Mouse (Mus musculus) intestine, embryonic 14.5 days (tissue): ENCODE measurements at regions not wholly inside any gene's neighbourhood (a gene's known extent, or its start where the extent isn't known, plus 50 kb on each side); places are given as distances from the start of the nearest gene placed in this dataset.

Experiments
- ATAC-seq: fragments of 200-750 bp; cut with Nextera tagmentation; replicated peaks from 2 replicates; pipeline ENCODE4 v1.8.0; 2017; ENCODE audit warnings: low read depth, moderate number of reproducible peaks, moderate TSS enrichment, moderate library complexity; ENCODE audit not compliant: low FRiP score, low TSS enrichment
- DNase-seq: peaks from one replicate; pipeline ENCODE4 v3.0.0-alpha.2; 2018; ENCODE audit warnings: low spot score
- H3K27ac ChIP-seq: fragments of 300-500 bp; sonication (generic); 2 replicates; pipeline ENCODE4 v1.5.1; 2014; ENCODE audit warnings: low read depth, mild to moderate bottlenecking, control low read depth
- H3K27me3 ChIP-seq: fragments of 300-500 bp; sonication (generic); replicated peaks from 2 replicates; pipeline ENCODE4 v1.6.1; 2014; ENCODE audit warnings: low read length, control low read depth; ENCODE audit not compliant: control insufficient read depth, insufficient read depth
- H3K36me3 ChIP-seq: fragments of 300-500 bp; sonication (generic); 2 replicates; pipeline ENCODE4 v1.6.1; 2014; ENCODE audit warnings: low read length, control low read depth; ENCODE audit not compliant: control insufficient read depth, insufficient read depth
- H3K4me1 ChIP-seq: fragments of 300-500 bp; sonication (generic); replicated peaks from 2 replicates; pipeline ENCODE4 v1.6.1; 2014; ENCODE audit warnings: low read length, control low read depth, mixed read lengths; ENCODE audit not compliant: control insufficient read depth, insufficient read depth
- H3K4me2 ChIP-seq: fragments of 300-500 bp; sonication (generic); 2 replicates; pipeline ENCODE4 v1.6.1; 2014; ENCODE audit warnings: low read length
- H3K4me3 ChIP-seq: fragments of 300-500 bp; sonication (generic); 2 replicates; pipeline ENCODE4 v1.5.1; 2014; ENCODE audit warnings: low read depth, low read length, control low read depth, mixed read lengths
- H3K9ac ChIP-seq: fragments of 300-500 bp; sonication (generic); 2 replicates; pipeline ENCODE4 v1.6.1; 2014; ENCODE audit warnings: mild to moderate bottlenecking, low read length
- H3K9me3 ChIP-seq: fragments of 300-500 bp; sonication (generic); 2 replicates; pipeline ENCODE4 v1.6.1; 2016; ENCODE audit warnings: low read length, control low read depth; ENCODE audit not compliant: control insufficient read depth
- WGBS: fragments of 180-500 bp; shearing (Covaris S2); extraction: QIAGEN DNeasy Blood & Tissue Kit; methylation state at CpG from one replicate; pipeline ENCODE4 v1.1.7; 2014; 5-methylcytosine and 5-hydroxymethylcytosine counted together

DNA sequence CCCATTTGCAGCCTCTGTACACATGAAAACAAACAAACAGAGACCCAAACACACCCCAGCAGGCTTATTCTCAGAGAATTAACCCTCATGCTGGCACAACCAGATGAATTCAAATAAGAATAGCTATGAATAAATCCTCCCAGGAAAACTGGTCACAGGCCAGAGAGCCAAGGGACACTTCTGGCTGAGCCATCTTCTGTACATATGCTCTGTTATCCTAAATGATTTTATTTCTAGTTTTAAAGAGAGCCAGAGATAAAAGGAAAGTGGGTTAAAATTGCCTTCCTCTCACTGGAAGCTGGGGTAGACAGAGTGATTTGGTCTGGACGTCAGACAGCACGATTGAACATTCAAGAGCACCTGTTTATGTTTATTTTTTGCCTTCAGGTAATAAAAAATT is 190.4 kb downstream of the Satb1 start:
- Histone ChIP-seq H3K4me1 (no peaks in the 10 kb centered on the region), H3K4me2 (no peak overlapping the region), H3K27ac (no peak overlapping the region), H3K36me3 (no peaks in the 10 kb centered on the region), H3K9ac (no peak overlapping the region), H3K27me3 (no peaks in the 10 kb centered on the region), H3K9me3 (no peaks in the 10 kb centered on the region), H3K4me3 (no peak overlapping the region)
- no peak for ATAC-seq
- WGBS = 45% methylated on average over 2 of the region's 2 CpGs
- no peak for DNase-seq

- ATAC-seq (no peak), DNase-seq (no peak)
- Histone ChIP-seq H3K27ac (no peak overlapping the region), H3K4me1 (0 out of 2 replicates have a peak, but pooled peaks cover 3% of the 10 kb centered on the region), H3K9me3 (no peaks in the 10 kb centered on the region), H3K4me2 (no peak overlapping the region), H3K36me3 (no peaks in the 10 kb centered on the region), H3K9ac (no peak overlapping the region), H3K4me3 (no peak overlapping the region), H3K27me3 (no peaks in the 10 kb centered on the region)
- WGBS = 93% methylated on average over 4 of the region's 4 CpGs
Measured at GRCm38 (mm10) chr17:51635913-51636312, 197.2 kb downstream of the Satb1 start.

- Histone ChIP-seq H3K4me2 (no peak overlapping the region), H3K27me3 (no peaks in the 10 kb centered on the region), H3K4me1 (0 out of 2 replicates have a peak, but pooled peaks cover 3% of the 10 kb centered on the region), H3K4me3 (no peak overlapping the region), H3K9me3 (no peaks in the 10 kb centered on the region), H3K9ac (no peak overlapping the region), H3K36me3 (no peaks in the 10 kb centered on the region), H3K27ac (no peak overlapping the region)
- DNase-seq (no peak), ATAC-seq (no peak)
- WGBS = 33% methylated on average over 2 of the region's 2 CpGs
Measured at GRCm38 (mm10) chr17:51631574-51631973, 201.5 kb downstream of the Satb1 start.

GRCm38 (mm10) chr17:51620528-51620927 is 212.6 kb downstream of the Satb1 start:
- no peak for DNase-seq
- no peaks in the 10 kb centered on the region for H3K36me3 ChIP-seq
- H3K9me3 ChIP-seq = no peaks in the 10 kb centered on the region
- no peak for ATAC-seq
- no peaks in the 10 kb centered on the region for H3K4me1 ChIP-seq
- H3K27me3 ChIP-seq = no peaks in the 10 kb centered on the region
- H3K4me3 ChIP-seq = no peak overlapping the region
- no peak overlapping the region for H3K9ac ChIP-seq
- no peak overlapping the region for H3K4me2 ChIP-seq
- H3K27ac ChIP-seq = no peak overlapping the region
- WGBS = 58% methylated on average over 3 of the region's 3 CpGs

DNA sequence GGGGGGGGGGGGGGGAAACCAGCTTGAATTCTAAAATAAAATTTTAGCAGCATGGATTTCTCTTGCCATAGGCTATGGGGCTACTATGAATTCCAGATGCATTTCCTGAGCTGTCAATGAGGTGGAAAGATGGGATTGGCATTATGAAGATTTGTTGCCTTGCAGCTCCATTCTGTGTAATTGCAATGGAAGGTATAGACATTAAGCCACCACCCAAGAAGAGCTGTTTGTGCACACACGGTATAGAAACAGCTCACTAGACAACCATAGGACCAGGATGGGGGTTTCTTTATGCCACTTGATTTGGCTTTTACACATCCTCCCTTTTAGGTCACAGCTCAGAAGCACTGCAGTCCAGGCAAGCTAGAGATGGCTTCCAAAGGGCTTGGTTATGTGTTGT is 247.8 kb downstream of the Satb1 start:
- no peaks in the 10 kb centered on the region; the same call in none of the 2 replicates for H3K4me1 ChIP-seq
- ATAC-seq (no peak), DNase-seq (no peak)
- no peak overlapping the region for H3K4me3 ChIP-seq
- no peaks in the 10 kb centered on the region for H3K36me3 ChIP-seq
- no peak overlapping the region for H3K4me2 ChIP-seq
- H3K9ac ChIP-seq = no peak overlapping the region
- H3K27ac ChIP-seq = no peak overlapping the region
- 76% methylated on average over 1 of the region's 1 CpGs for WGBS
- H3K9me3 ChIP-seq = no peaks in the 10 kb centered on the region
- H3K27me3 ChIP-seq = no peaks in the 10 kb centered on the region

GRCm38 (mm10) chr17:51583984-51584880 is 248.9 kb downstream of the Satb1 start:
- WGBS = 77% methylated on average over 19 of the region's 19 CpGs
- Histone ChIP-seq H3K27ac (no peak overlapping the region), H3K4me1 (no peaks in the 10 kb centered on the region; the same call in none of the 2 replicates), H3K4me2 (no peak overlapping the region), H3K9ac (no peak overlapping the region), H3K27me3 (no peaks in the 10 kb centered on the region), H3K4me3 (no peak overlapping the region), H3K36me3 (no peaks in the 10 kb centered on the region), H3K9me3 (no peaks in the 10 kb centered on the region)
- no peak for ATAC-seq
- no peak for DNase-seq

DNA sequence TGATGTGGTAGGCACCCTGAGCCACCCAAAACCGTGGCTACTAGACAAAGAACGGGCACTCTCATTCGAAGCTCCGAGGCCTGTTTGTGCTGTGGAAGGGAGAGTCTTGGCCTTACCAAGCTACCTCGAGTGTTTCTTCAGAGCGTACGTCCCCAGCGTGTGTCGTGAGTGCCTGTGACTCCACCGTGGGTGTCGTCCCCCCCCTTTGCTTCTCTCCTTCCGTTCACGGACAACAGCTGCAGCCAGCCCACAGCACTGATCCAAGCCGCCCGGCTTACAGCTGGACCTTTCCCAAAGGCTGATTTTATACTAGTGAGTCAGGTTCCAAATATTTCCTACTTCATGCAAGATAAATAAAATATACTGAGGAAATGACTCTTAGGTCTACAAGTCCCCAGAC is 249.8 kb downstream of the Satb1 start:
- DNase-seq (peak; percentile 60), ATAC-seq (no peak)
- Histone ChIP-seq H3K27ac (no peak overlapping the region), H3K4me2 (no peak overlapping the region), H3K9ac (no peak overlapping the region), H3K27me3 (no peaks in the 10 kb centered on the region), H3K4me3 (no peak overlapping the region), H3K36me3 (no peaks in the 10 kb centered on the region), H3K9me3 (no peaks in the 10 kb centered on the region), H3K4me1 (no peaks in the 10 kb centered on the region; the same call in none of the 2 replicates)
- 64% methylated on average over 15 of the region's 15 CpGs for WGBS

GRCm38 (mm10) chr17:51555854-51556253 is 277.2 kb downstream of the Satb1 start:
- H3K4me3 ChIP-seq = no peak overlapping the region
- H3K27me3 ChIP-seq = no peaks in the 10 kb centered on the region
- no peaks in the 10 kb centered on the region for H3K4me1 ChIP-seq
- no peak overlapping the region for H3K27ac ChIP-seq
- 81% methylated on average over 3 of the region's 3 CpGs for WGBS
- no peaks in the 10 kb centered on the region for H3K9me3 ChIP-seq
- DNase-seq = no peak
- no peaks in the 10 kb centered on the region for H3K36me3 ChIP-seq
- no peak overlapping the region for H3K4me2 ChIP-seq
- H3K9ac ChIP-seq = no peak overlapping the region
- no peak for ATAC-seq

DNA sequence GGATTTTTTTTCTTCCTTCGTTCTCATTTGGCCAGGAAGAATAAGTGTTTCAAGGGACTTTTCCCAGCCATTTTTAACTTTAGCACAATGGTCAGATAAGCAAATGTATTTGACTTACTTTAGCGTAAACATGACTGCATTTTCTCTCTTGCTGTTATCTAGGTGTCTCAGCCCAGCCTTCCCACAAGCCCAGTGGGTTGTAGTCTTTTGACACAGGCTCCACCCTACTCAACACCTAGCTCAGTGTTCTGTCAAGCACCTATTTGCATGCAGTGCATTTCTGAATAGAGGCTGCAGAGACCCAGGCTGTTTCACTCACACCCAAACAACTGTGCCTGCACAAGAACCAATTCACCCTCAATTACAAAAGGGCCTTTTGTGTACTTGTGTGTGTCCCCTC is 278.6 kb downstream of the Satb1 start:
- Histone ChIP-seq H3K36me3 (no peaks in the 10 kb centered on the region), H3K9ac (no peak overlapping the region), H3K27ac (no peak overlapping the region), H3K4me3 (no peak overlapping the region), H3K27me3 (no peaks in the 10 kb centered on the region), H3K4me2 (no peak overlapping the region), H3K9me3 (no peaks in the 10 kb centered on the region), H3K4me1 (no peaks in the 10 kb centered on the region)
- DNase-seq (no peak), ATAC-seq (no peak)
- 78% methylated on average over 2 of the region's 2 CpGs for WGBS
